Mouse (Mus musculus) lung, postnatal 0 days (tissue): ENCODE measurements around the gene Dscaml1.

Source experiments
- CTCF ChIP-seq: IDR thresholded peaks from 2 replicates; pipeline ENCODE4 v1.5.1; 2016; ENCODE audit warnings: antibody characterized with exemption, mild to moderate bottlenecking
- EP300 ChIP-seq: IDR thresholded peaks from 2 replicates; pipeline ENCODE4 v1.6.1; 2016; ENCODE audit warnings: antibody characterized with exemption, mild to moderate bottlenecking, control low read depth

DNA sequence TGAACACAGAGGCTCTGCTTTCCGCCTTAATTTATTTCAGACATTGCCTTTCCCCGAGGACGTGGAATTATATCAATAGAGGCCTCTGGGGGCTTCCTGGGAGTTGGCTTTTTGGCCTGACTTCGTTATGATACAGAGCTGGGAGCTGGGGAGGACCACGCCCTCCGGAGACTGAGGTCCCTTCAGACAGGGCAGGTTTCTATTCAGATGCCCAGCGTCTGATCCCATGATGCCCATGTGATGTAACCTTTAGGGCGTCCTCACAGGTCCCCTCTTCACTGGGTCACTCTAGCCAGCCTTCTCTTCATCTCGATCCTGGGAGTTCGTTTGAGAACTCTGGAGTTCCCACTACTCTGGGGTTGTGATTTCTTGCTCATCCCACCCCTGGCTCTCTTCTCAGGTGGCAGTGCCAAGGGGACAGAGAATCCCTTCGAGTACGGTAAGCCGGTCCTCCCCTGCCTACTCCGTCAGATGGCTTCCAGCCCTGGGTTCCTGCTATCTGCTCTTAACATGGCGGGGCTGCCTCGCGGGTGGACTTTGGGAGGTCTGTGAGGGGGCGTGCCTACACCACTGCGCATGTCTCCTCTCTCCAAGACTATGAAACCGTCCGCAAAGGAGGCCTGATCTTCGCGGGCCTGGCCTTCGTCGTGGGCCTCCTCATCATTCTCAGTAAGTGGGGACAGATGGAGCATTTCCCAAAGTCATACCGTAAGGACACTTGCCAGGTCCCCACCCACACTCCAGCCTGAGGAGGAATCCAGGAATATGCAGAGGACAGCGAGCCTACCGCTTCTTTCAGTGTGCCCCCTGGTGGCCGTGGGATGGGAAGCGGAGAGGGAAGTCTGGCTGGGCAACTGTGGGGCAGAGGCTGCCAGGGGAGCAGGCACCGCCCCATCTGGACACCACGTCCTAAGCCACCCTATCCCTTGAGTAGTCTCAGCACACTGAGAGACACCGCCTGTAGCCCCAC lies 18.4 kb upstream of the Dscaml1 start:
- peak; percentile 89 for TF ChIP-seq CTCF
- no peak for TF ChIP-seq EP300
